Mouse (Mus musculus): ENCODE data around the gene Ctbp2. TPM values are rescaled to one million over a fixed set of nuclear protein-coding genes. Genes with fewer than 3 reads are reported as not detected.
A peak's percentile ranks its signal among the peaks of the same experiment; 100 is the strongest.
"Not testable (repeated sequence)": the region's sequence is repeated elsewhere in the genome, so short reads cannot be mapped to it uniquely, and the experiment has no call there.

The Ctbp2 gene
- polyA plus RNA-seq, 1 experiment from 2014 or later, result 157 TPM

GRCm38 (mm10) chr7:133098118-133098793 is 25.9 kb downstream of the Ctbp2 start:
- Histone ChIP-seq H3K27ac (ENCODE audit: low read depth, low read length) (peak overlapping the region; percentile 39; the same call in 1 of the 2 replicates), H3K4me3 (ENCODE audit: low read length) (no peak overlapping the region), H3K4me1 (ENCODE audit: control insufficient read depth, insufficient read depth, low read length) (peaks cover 27% of the 10 kb centered on the region), H3K9me3 (ENCODE audit: control insufficient read depth, low read length) (no peaks in the 10 kb centered on the region), H3K9ac (ENCODE audit: low read depth, low read length) (no peak overlapping the region), H3K36me3 (ENCODE audit: control insufficient read depth, insufficient read depth, low read length) (peaks cover 9% of the 10 kb centered on the region; the same call in 1 of the 2 replicates), H3K4me2 (replicated peaks; ENCODE audit: low read depth, low read length) (no peak overlapping the region), H3K27me3 (ENCODE audit: control insufficient read depth, insufficient read depth, low read length) (no peaks in the 10 kb centered on the region)
- ATAC-seq (ENCODE audit: low FRiP score, low TSS enrichment), result no peak
- 77% methylated on average over 12 of the region's 12 CpGs for WGBS

GRCm38 (mm10) chr7:133095610-133096009 is 28.5 kb downstream of the Ctbp2 start:
- ATAC-seq (ENCODE audit: low FRiP score, low TSS enrichment); H3K9me3 ChIP-seq (ENCODE audit: control insufficient read depth, low read length); H3K4me2 ChIP-seq (replicated peaks; ENCODE audit: low read depth, low read length); H3K9ac ChIP-seq (ENCODE audit: low read depth, low read length); H3K36me3 ChIP-seq (ENCODE audit: control insufficient read depth, insufficient read depth, low read length); H3K27ac ChIP-seq (ENCODE audit: low read depth, low read length); H3K4me3 ChIP-seq (ENCODE audit: low read length); H3K27me3 ChIP-seq (ENCODE audit: control insufficient read depth, insufficient read depth, low read length): not testable (repeated sequence)
- H3K4me1 ChIP-seq (ENCODE audit: control insufficient read depth, insufficient read depth, low read length), result peaks cover 35% of the 10 kb centered on the region
- 87% methylated on average over 7 of the region's 7 CpGs for WGBS

GRCm38 (mm10) chr7:133094711-133095495 is 29.3 kb downstream of the Ctbp2 start:
- no peak for ATAC-seq (ENCODE audit: low FRiP score, low TSS enrichment)
- H3K9me3 ChIP-seq (ENCODE audit: control insufficient read depth, low read length), result no peaks in the 10 kb centered on the region
- no peak overlapping the region for H3K9ac ChIP-seq (ENCODE audit: low read depth, low read length)
- WGBS, result 83% methylated on average over 9 of the region's 9 CpGs
- no peak overlapping the region for H3K27ac ChIP-seq (ENCODE audit: low read depth, low read length)
- H3K4me2 ChIP-seq (replicated peaks; ENCODE audit: low read depth, low read length), result no peak overlapping the region
- no peak overlapping the region for H3K4me3 ChIP-seq (ENCODE audit: low read length)
- peaks cover 9% of the 10 kb centered on the region; the same call in 1 of the 2 replicates for H3K36me3 ChIP-seq (ENCODE audit: control insufficient read depth, insufficient read depth, low read length)
- no peaks in the 10 kb centered on the region for H3K27me3 ChIP-seq (ENCODE audit: control insufficient read depth, insufficient read depth, low read length)
- peaks cover 28% of the 10 kb centered on the region for H3K4me1 ChIP-seq (ENCODE audit: control insufficient read depth, insufficient read depth, low read length)

- H3K4me2 ChIP-seq (replicated peaks; ENCODE audit: low read depth, low read length), result no peak overlapping the region
- peaks cover 22% of the 10 kb centered on the region for H3K4me1 ChIP-seq (ENCODE audit: control insufficient read depth, insufficient read depth, low read length)
- H3K27me3 ChIP-seq (ENCODE audit: control insufficient read depth, insufficient read depth, low read length), result no peaks in the 10 kb centered on the region
- H3K9ac ChIP-seq (ENCODE audit: low read depth, low read length), result no peak overlapping the region
- H3K9me3 ChIP-seq (ENCODE audit: control insufficient read depth, low read length), result no peaks in the 10 kb centered on the region
- no peak for ATAC-seq (ENCODE audit: low FRiP score, low TSS enrichment)
- WGBS, result 70% methylated on average over 3 of the region's 3 CpGs
- no peak overlapping the region for H3K4me3 ChIP-seq (ENCODE audit: low read length)
- no peak overlapping the region for H3K27ac ChIP-seq (ENCODE audit: low read depth, low read length)
- H3K36me3 ChIP-seq (ENCODE audit: control insufficient read depth, insufficient read depth, low read length), result peaks cover 9% of the 10 kb centered on the region; the same call in 1 of the 2 replicates
These were observed 30.0 kb downstream of the Ctbp2 start for GRCm38 (mm10) chr7:133094161-133094560.

- H3K4me2 ChIP-seq (replicated peaks; ENCODE audit: low read depth, low read length), result no peak overlapping the region
- H3K4me3 ChIP-seq (ENCODE audit: low read length), result no peak overlapping the region
- peaks cover 20% of the 10 kb centered on the region for H3K4me1 ChIP-seq (ENCODE audit: control insufficient read depth, insufficient read depth, low read length)
- ATAC-seq (ENCODE audit: low FRiP score, low TSS enrichment), result no peak
- H3K36me3 ChIP-seq (ENCODE audit: control insufficient read depth, insufficient read depth, low read length), result peaks cover 9% of the 10 kb centered on the region; the same call in 1 of the 2 replicates
- H3K9ac ChIP-seq (ENCODE audit: low read depth, low read length), result no peak overlapping the region
- H3K27me3 ChIP-seq (ENCODE audit: control insufficient read depth, insufficient read depth, low read length), result no peaks in the 10 kb centered on the region
- no peaks in the 10 kb centered on the region for H3K9me3 ChIP-seq (ENCODE audit: control insufficient read depth, low read length)
- 92% methylated on average over 5 of the region's 5 CpGs for WGBS
- no peak overlapping the region for H3K27ac ChIP-seq (ENCODE audit: low read depth, low read length)
These were observed 30.4 kb downstream of the Ctbp2 start for GRCm38 (mm10) chr7:133093731-133094130.

- Histone ChIP-seq H3K27ac (ENCODE audit: low read depth, low read length) (no peak overlapping the region), H3K9me3 (ENCODE audit: control insufficient read depth, low read length) (no peaks in the 10 kb centered on the region), H3K9ac (ENCODE audit: low read depth, low read length) (no peak overlapping the region), H3K4me3 (ENCODE audit: low read length) (no peak overlapping the region), H3K27me3 (ENCODE audit: control insufficient read depth, insufficient read depth, low read length) (no peaks in the 10 kb centered on the region), H3K36me3 (ENCODE audit: control insufficient read depth, insufficient read depth, low read length) (no peaks in the 10 kb centered on the region), H3K4me2 (replicated peaks; ENCODE audit: low read depth, low read length) (no peak overlapping the region), H3K4me1 (ENCODE audit: control insufficient read depth, insufficient read depth, low read length) (peaks cover 16% of the 10 kb centered on the region)
- WGBS, result 89% methylated on average over 4 of the region's 4 CpGs
- ATAC-seq (ENCODE audit: low FRiP score, low TSS enrichment), result no peak
These were observed 33.5 kb downstream of the Ctbp2 start for GRCm38 (mm10) chr7:133090641-133091040.

- no peak overlapping the region for H3K9ac ChIP-seq (ENCODE audit: low read depth, low read length)
- H3K4me3 ChIP-seq (ENCODE audit: low read length), result no peak overlapping the region
- H3K4me2 ChIP-seq (replicated peaks; ENCODE audit: low read depth, low read length), result no peak overlapping the region
- no peaks in the 10 kb centered on the region for H3K36me3 ChIP-seq (ENCODE audit: control insufficient read depth, insufficient read depth, low read length)
- peaks cover 16% of the 10 kb centered on the region for H3K4me1 ChIP-seq (ENCODE audit: control insufficient read depth, insufficient read depth, low read length)
- ATAC-seq (ENCODE audit: low FRiP score, low TSS enrichment), result no peak
- H3K9me3 ChIP-seq (ENCODE audit: control insufficient read depth, low read length), result no peaks in the 10 kb centered on the region
- H3K27ac ChIP-seq (ENCODE audit: low read depth, low read length), result no peak overlapping the region
- WGBS, result 84% methylated on average over 11 of the region's 11 CpGs
- no peaks in the 10 kb centered on the region for H3K27me3 ChIP-seq (ENCODE audit: control insufficient read depth, insufficient read depth, low read length)
These were observed 34.4 kb downstream of the Ctbp2 start for GRCm38 (mm10) chr7:133089621-133090260.

- no peaks in the 10 kb centered on the region for H3K9me3 ChIP-seq (ENCODE audit: control insufficient read depth, low read length)
- no peaks in the 10 kb centered on the region for H3K36me3 ChIP-seq (ENCODE audit: control insufficient read depth, insufficient read depth, low read length)
- H3K4me1 ChIP-seq (ENCODE audit: control insufficient read depth, insufficient read depth, low read length), result peaks cover 16% of the 10 kb centered on the region
- no peak overlapping the region for H3K9ac ChIP-seq (ENCODE audit: low read depth, low read length)
- no peaks in the 10 kb centered on the region for H3K27me3 ChIP-seq (ENCODE audit: control insufficient read depth, insufficient read depth, low read length)
- no peak for ATAC-seq (ENCODE audit: low FRiP score, low TSS enrichment)
- no peak overlapping the region for H3K4me3 ChIP-seq (ENCODE audit: low read length)
- peak overlapping the region; percentile 17; the same call in 1 of the 2 replicates for H3K27ac ChIP-seq (ENCODE audit: low read depth, low read length)
- H3K4me2 ChIP-seq (replicated peaks; ENCODE audit: low read depth, low read length), result no peak overlapping the region
- 63% methylated on average over 11 of the region's 11 CpGs for WGBS
These were observed 35.3 kb downstream of the Ctbp2 start for GRCm38 (mm10) chr7:133088830-133089261.

Data from kidney, embryonic 14.5 days (tissue).